Mouse (Mus musculus) midbrain, postnatal 0 days (tissue): ENCODE data around the gene Map4k5. TPM values are rescaled to one million over a fixed set of nuclear protein-coding genes. Genes with fewer than 3 reads are reported as not detected.
A peak's percentile ranks its signal among the peaks of the same experiment; 100 is the strongest.

Experiments
- ATAC-seq: fragments of 200-750 bp; cut with Nextera tagmentation; 2 replicates; pipeline ENCODE4 v1.8.0; 2017; ENCODE audit warnings: moderate number of reproducible peaks, mild to moderate bottlenecking, moderate TSS enrichment, moderate library complexity; ENCODE audit not compliant: low FRiP score
- DNase-seq: peaks from one replicate; pipeline ENCODE4 v3.0.0-alpha.2; 2015; ENCODE audit warnings: low spot score
- H3K27ac ChIP-seq: fragments of 300-500 bp; sonication (generic); 2 replicates; pipeline ENCODE4 v1.5.1; 2014; ENCODE audit warnings: low read depth, mild to moderate bottlenecking, low read length, mixed read lengths
- H3K27me3 ChIP-seq: fragments of 300-500 bp; sonication (generic); 2 replicates; pipeline ENCODE4 v1.6.1; 2014; ENCODE audit warnings: low read length, control low read depth, mixed read lengths; ENCODE audit not compliant: insufficient read depth
- H3K36me3 ChIP-seq: fragments of 300-500 bp; sonication (generic); 2 replicates; pipeline ENCODE4 v1.6.1; 2014; ENCODE audit warnings: low read length, control low read depth, mixed read lengths; ENCODE audit not compliant: insufficient read depth
- H3K4me1 ChIP-seq: fragments of 300-500 bp; sonication (generic); 2 replicates; pipeline ENCODE4 v1.6.1; 2014; ENCODE audit warnings: mild to moderate bottlenecking, control low read depth, antibody characterized with exemption, low read length, mixed read lengths; ENCODE audit not compliant: insufficient read depth
- H3K4me2 ChIP-seq: fragments of 300-500 bp; sonication (generic); 2 replicates; pipeline ENCODE4 v1.6.1; 2014; ENCODE audit warnings: low read depth, mild to moderate bottlenecking, low read length, mixed read lengths; ENCODE audit not compliant: poor library complexity, severe bottlenecking
- H3K4me3 ChIP-seq: fragments of 300-500 bp; sonication (generic); 2 replicates; pipeline ENCODE4 v1.5.1; 2014; ENCODE audit warnings: low read depth, mild to moderate bottlenecking, low read length, moderate library complexity
- H3K9ac ChIP-seq: fragments of 300-500 bp; sonication (generic); replicated peaks from 2 replicates; pipeline ENCODE4 v1.6.1; 2014; ENCODE audit warnings: mild to moderate bottlenecking, low read length, moderate library complexity, mixed read lengths; ENCODE audit not compliant: poor library complexity, severe bottlenecking
- H3K9me3 ChIP-seq: fragments of 300-500 bp; sonication (generic); 2 replicates; pipeline ENCODE4 v1.6.1; 2016; ENCODE audit warnings: low read length, control low read depth
- CTCF ChIP-seq: IDR thresholded peaks from 2 replicates; pipeline ENCODE4 v1.5.1; 2016; ENCODE audit warnings: antibody characterized with exemption, mild to moderate bottlenecking
- WGBS: fragments of 180-500 bp; shearing (Covaris S2); extraction: QIAGEN DNeasy Blood & Tissue Kit; methylation state at CpG from one replicate; pipeline ENCODE4 v1.1.7; 2014; 5-methylcytosine and 5-hydroxymethylcytosine counted together
- polyA plus RNA-seq: library from polyadenylated mRNA; unstranded; fragments of >200 nt; fragmentation: Nextera tagmentation; extraction: Ambion mirVana; gene quantifications from 2 replicates; pipeline ENCODE4 v1.2.1, GENCODE M21; 2015
- total RNA-seq: library from RNA; depleted of rRNA; stranded (reverse); fragments of >200 nt; gene quantifications from 2 replicates; pipeline ENCODE4 v1.2.3, GENCODE M21; 2014

The Map4k5 gene
- total and polyA plus RNA-seq, 2 experiments from 2014 or later, result 16.9 to 33.9 TPM

- WGBS, result 88% methylated on average over 4 of the region's 4 CpGs
- Histone ChIP-seq H3K4me2 (no peak overlapping the region), H3K4me1 (no peaks in the 10 kb centered on the region), H3K9me3 (no peaks in the 10 kb centered on the region), H3K9ac (no peak overlapping the region), H3K36me3 (no peaks in the 10 kb centered on the region), H3K27ac (no peak overlapping the region), H3K27me3 (no peaks in the 10 kb centered on the region), H3K4me3 (no peak overlapping the region)
- no peak for DNase-seq
- no peak for ATAC-seq
- no peak for TF ChIP-seq CTCF
Observed at GRCm38 (mm10) chr12:69800586-69800985, 92.4 kb downstream of the Map4k5 start.

GRCm38 (mm10) chr12:69796311-69796710 is 96.7 kb downstream of the Map4k5 start:
- H3K4me1 ChIP-seq, result no peaks in the 10 kb centered on the region; the same call in 1 of the 2 replicates
- H3K27ac ChIP-seq, result no peak overlapping the region
- no peak overlapping the region for H3K4me2 ChIP-seq
- no peak overlapping the region for H3K4me3 ChIP-seq
- WGBS, result 93% methylated on average over 3 of the region's 3 CpGs
- TF ChIP-seq CTCF, result no peak
- DNase-seq (no peak), ATAC-seq (no peak)
- H3K9me3 ChIP-seq, result no peaks in the 10 kb centered on the region
- no peak overlapping the region for H3K9ac ChIP-seq
- H3K36me3 ChIP-seq, result no peaks in the 10 kb centered on the region
- no peaks in the 10 kb centered on the region for H3K27me3 ChIP-seq

GRCm38 (mm10) chr12:69790530-69791505 is 102.2 kb downstream of the Map4k5 start, which contains the start of gene Cdkl1:
Gene Cdkl1 (minus strand): TSS chr12:69791267.
- WGBS, result 1% methylated on average over 45 of the region's 45 CpGs

GRCm38 (mm10) chr12:69789766-69790529 is 103.1 kb downstream of the Map4k5 start:
- 26% methylated on average over 27 of the region's 27 CpGs for WGBS
- Histone ChIP-seq H3K9me3 (no peaks in the 10 kb centered on the region), H3K4me3 (peak overlapping the region; percentile 42), H3K9ac (peak overlapping the region; percentile 58), H3K36me3 (no peaks in the 10 kb centered on the region), H3K4me1 (peaks cover 3% of the 10 kb centered on the region), H3K4me2 (peak overlapping the region; percentile 88), H3K27ac (peak overlapping the region; percentile 82), H3K27me3 (no peaks in the 10 kb centered on the region)
- peak; percentile 23 for DNase-seq
- ATAC-seq, result peak; percentile 42
- no peak for TF ChIP-seq CTCF

More at GRCm38 (mm10) chr12:69790530-69791505, 102.2 kb downstream of the Map4k5 start, which contains the start of gene Cdkl1:
- Histone ChIP-seq H3K4me2 (peak within 1 kb of the TSS; percentile 88), H3K9me3 (no peaks in the 10 kb centered on the region), H3K27ac (peak within 1 kb of the TSS; percentile 82), H3K4me3 (peak within 1 kb of the TSS; percentile 42), H3K36me3 (no peaks in the 10 kb centered on the region), H3K9ac (peak within 1 kb of the TSS; percentile 58), H3K4me1 (peaks cover 3% of the 10 kb centered on the region), H3K27me3 (no peaks in the 10 kb centered on the region)
- peak; percentile 61 for DNase-seq
- peak; percentile 82 for ATAC-seq
- no peak for TF ChIP-seq CTCF

GRCm38 (mm10) chr12:69788380-69788779 is 104.6 kb downstream of the Map4k5 start:
- H3K9me3 ChIP-seq, result no peaks in the 10 kb centered on the region
- no peaks in the 10 kb centered on the region for H3K36me3 ChIP-seq
- ATAC-seq, result no peak
- peak overlapping the region; percentile 88 for H3K4me2 ChIP-seq
- no peak overlapping the region for H3K9ac ChIP-seq
- no peak overlapping the region for H3K4me3 ChIP-seq
- no peak for DNase-seq
- TF ChIP-seq CTCF, result no peak
- no peaks in the 10 kb centered on the region for H3K27me3 ChIP-seq
- no peak overlapping the region for H3K27ac ChIP-seq
- peaks cover 3% of the 10 kb centered on the region for H3K4me1 ChIP-seq
- WGBS, result 91% methylated on average over 5 of the region's 5 CpGs
